Mouse (Mus musculus) heart, adult 2 months (tissue): Measurements from ENCODE around the gene Map3k10. TPM values are rescaled to one million over a fixed set of nuclear protein-coding genes. Genes with fewer than 3 reads are reported as not detected.
A peak's percentile ranks its signal among the peaks of the same experiment; 100 is the strongest.
"Not testable (repeated sequence)": the region's sequence is repeated elsewhere in the genome, so short reads cannot be mapped to it uniquely, and the experiment has no call there.

Source experiments
- DNase-seq, 2 experiments: peaks; one replicate each; pipeline ENCODE4 v3.0.0; 2021
- H3K27ac ChIP-seq: fragments of 200-600 bp; 2 replicates; pipeline ENCODE4 v1.8.1; 2022
- H3K27me3 ChIP-seq: fragments of 200-500 bp; 2 replicates; pipeline ENCODE4 v1.6.1; 2012; ENCODE audit warnings: mild to moderate bottlenecking, low read length, inconsistent platforms, mixed read lengths; ENCODE audit not compliant: control insufficient read depth, insufficient read depth
- H3K36me3 ChIP-seq: fragments of 200-500 bp; 2 replicates; pipeline ENCODE4 v1.6.1; 2012; ENCODE audit warnings: low read length, inconsistent platforms; ENCODE audit not compliant: control insufficient read depth, insufficient read depth
- H3K4me1 ChIP-seq: fragments of 200-500 bp; 2 replicates; pipeline ENCODE4 v1.6.1; 2011; ENCODE audit warnings: low read length; ENCODE audit not compliant: control insufficient read depth, insufficient read depth
- H3K4me3 ChIP-seq: fragments of 200-600 bp; 2 replicates; pipeline ENCODE4 v1.8.1; 2022
- H3K79me2 ChIP-seq: fragments of 200-500 bp; replicated peaks from 2 replicates; pipeline ENCODE4 v1.6.1; 2012; ENCODE audit warnings: mild to moderate bottlenecking, inconsistent platforms, low read length, moderate library complexity, mixed read lengths; ENCODE audit not compliant: control insufficient read depth, insufficient read depth
- H3K9ac ChIP-seq: fragments of 200-500 bp; 2 replicates; pipeline ENCODE4 v1.6.1; 2012; ENCODE audit warnings: low read depth, mild to moderate bottlenecking, control low read depth, inconsistent platforms, low read length, mixed read lengths
- CTCF ChIP-seq: fragments of 200-600 bp; IDR thresholded peaks from 2 replicates; pipeline ENCODE4 v1.8.1; 2022; ENCODE audit warnings: antibody characterized with exemption, mild to moderate bottlenecking, moderate library complexity
- EP300 ChIP-seq: fragments of 200-500 bp; IDR thresholded peaks from 2 replicates; pipeline ENCODE4 v1.6.1; 2011; ENCODE audit warnings: low read depth, low read length, control low read depth; ENCODE audit not compliant: insufficient read depth
- POLR2A ChIP-seq: fragments of 200-500 bp; IDR thresholded peaks from 2 replicates; pipeline ENCODE4 v1.6.1; 2011; ENCODE audit warnings: mild to moderate bottlenecking, low read depth, low read length, control low read depth; ENCODE audit not compliant: insufficient read depth
- WGBS: fragments of 180-500 bp; shearing (Covaris S2); methylation state at CpG from one replicate; pipeline ENCODE4 v1.1.7; 2018; 5-methylcytosine and 5-hydroxymethylcytosine counted together
- intact Hi-C: fragments of 180-260 bp; cut with DNase I; formaldehyde crosslinking; loops from one replicate; pipeline ENCODE4 v1.15.1; 2025
- polyA plus RNA-seq: library from polyadenylated mRNA; depleted of rRNA; stranded (reverse); fragments of >200 nt; gene quantifications from 2 replicates; pipeline ENCODE4 v1.2.3, GENCODE M21; 2012
- total RNA-seq, 2 experiments: library from RNA; stranded (reverse); gene quantifications; 2 replicates each; pipeline ENCODE4 v1.2.3; 2021

Gene Map3k10
- total and polyA plus RNA-seq, 3 experiments = 14.6 to 21.7 (median 20.6) TPM

DNA sequence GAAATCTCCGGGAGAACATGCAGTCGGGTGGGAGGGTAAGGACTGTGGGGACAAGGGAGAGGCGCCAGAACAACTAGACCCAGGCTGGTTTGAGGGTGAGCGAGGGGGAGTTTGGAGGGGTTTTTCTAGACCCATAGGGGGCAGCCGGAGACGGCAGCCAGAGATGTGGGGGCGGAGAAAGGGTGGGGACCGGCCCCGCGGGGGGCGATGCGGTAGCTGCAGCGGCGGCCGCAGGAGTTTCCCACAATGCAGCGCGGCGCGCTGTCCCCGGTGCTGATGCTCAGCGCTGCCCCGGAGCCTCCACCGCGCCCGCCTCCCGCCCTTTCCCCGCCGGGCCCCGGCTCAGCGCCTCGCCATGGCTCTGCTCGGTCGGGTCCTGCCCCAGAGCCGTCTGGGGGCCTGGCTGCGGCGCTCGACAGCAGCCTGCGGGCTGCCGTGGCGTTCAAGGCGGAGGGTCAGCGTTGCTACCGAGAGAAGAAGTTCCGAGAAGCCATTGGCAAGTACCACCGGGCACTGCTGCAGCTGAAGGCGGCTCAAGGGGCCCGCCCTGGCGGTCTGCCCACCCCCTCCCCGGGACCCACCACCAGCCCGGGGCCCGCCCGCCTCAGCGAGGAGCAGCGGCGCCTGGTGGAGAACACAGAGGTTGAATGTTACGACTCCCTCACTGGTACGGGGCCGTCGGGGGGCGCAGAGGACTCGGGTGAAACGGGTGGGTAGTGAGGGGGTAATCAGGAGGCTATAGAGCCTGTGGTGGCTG lies 20.5 kb downstream of the Map3k10 start, which contains the start of gene Ttc9b:
TSS of gene Ttc9b (plus strand) at position 235 of the 757 bp plus-strand sequence.
- Histone ChIP-seq H3K27me3 (no peaks in the 10 kb centered on the region; the same call in 1 of the 2 replicates), H3K79me2 (no peaks in the 10 kb centered on the region), H3K4me3 (no peak within 1 kb of the TSS), H3K9ac (no peak within 1 kb of the TSS), H3K4me1 (no peaks in the 10 kb centered on the region), H3K36me3 (no peaks in the 10 kb centered on the region), H3K27ac (no peak within 1 kb of the TSS)
- DNase-seq = peak; percentile 32 to 49
- intact Hi-C loops = loop anchor here (5.0 kb wide), 1 partner anchor 73 kb away; no protein-coding TSS in a partner anchor
- WGBS = 6% methylated on average over 61 of the region's 62 CpGs
- TF ChIP-seq CTCF = no peak
- no peak for TF ChIP-seq EP300
- no peak for TF ChIP-seq POLR2A

DNA sequence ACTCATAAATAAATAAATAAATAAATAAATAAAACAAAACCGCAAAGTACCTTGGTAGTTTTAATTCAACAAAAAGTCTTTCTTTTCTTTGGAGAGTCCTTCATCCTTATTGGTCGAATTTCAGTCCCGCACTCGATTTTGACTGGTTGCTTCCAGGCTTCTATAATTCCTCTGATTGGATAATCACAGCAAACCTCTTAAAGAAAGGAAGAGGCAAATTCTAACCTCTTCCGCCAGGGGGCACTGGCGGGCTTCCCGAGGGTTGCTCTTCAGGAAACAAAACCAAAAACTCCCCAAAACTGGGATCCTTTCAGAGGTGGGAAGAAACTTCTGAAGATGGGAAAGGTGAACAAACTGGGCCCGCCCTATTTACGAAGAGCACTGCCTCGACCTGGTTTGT lies 23.4 kb downstream of the Map3k10 start:
- peak; percentile 58 to 75 for DNase-seq
- H3K27me3 ChIP-seq = no peaks in the 10 kb centered on the region; the same call in 1 of the 2 replicates
- intact Hi-C loops = loop anchor here (1.0 to 5.0 kb wide), 2 partner anchors 34 to 76 kb away; no protein-coding TSS in a partner anchor
- WGBS = 4% methylated on average over 10 of the region's 10 CpGs
- H3K4me3 ChIP-seq = no peak overlapping the region
- no peaks in the 10 kb centered on the region for H3K79me2 ChIP-seq
- no peaks in the 10 kb centered on the region for H3K4me1 ChIP-seq
- H3K27ac ChIP-seq = no peak overlapping the region
- H3K36me3 ChIP-seq = no peaks in the 10 kb centered on the region
- peak; percentile 95 for TF ChIP-seq CTCF
- TF ChIP-seq POLR2A = no peak
- no peak overlapping the region for H3K9ac ChIP-seq

DNA sequence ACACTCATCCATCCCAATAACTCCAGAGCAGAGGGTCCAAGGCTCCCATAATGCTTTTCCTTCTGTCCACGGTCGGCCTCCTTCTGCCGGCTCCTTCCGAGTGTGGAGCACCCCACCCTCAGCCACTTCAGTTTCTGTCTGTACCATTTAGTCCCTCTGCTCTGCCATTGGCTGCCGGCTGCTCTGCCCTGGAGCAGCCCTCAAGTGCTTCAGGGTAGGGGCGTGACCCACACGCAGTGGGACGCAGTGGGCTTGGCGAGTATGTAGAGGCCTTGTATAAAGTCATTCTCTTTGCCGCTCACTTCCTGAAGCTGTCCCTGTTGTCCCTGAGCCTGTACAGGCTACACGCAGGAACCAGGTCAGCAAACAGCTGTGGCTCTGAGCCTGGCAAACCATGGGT lies 24.7 kb downstream of the Map3k10 start:
- intact Hi-C loops = loop anchor here (5.0 kb wide), 1 partner anchor 78 kb away; no protein-coding TSS in a partner anchor
- Histone ChIP-seq H3K36me3 (no peaks in the 10 kb centered on the region), H3K27me3 (no peaks in the 10 kb centered on the region; the same call in 1 of the 2 replicates), H3K4me3 (no peak overlapping the region), H3K79me2 (no peaks in the 10 kb centered on the region), H3K4me1 (no peaks in the 10 kb centered on the region), H3K9ac (no peak overlapping the region), H3K27ac (no peak overlapping the region)
- 76% methylated on average over 11 of the region's 11 CpGs for WGBS
- TF ChIP-seq POLR2A = no peak
- TF ChIP-seq EP300 = no peak
- TF ChIP-seq CTCF = no peak
- no peak for DNase-seq

DNA sequence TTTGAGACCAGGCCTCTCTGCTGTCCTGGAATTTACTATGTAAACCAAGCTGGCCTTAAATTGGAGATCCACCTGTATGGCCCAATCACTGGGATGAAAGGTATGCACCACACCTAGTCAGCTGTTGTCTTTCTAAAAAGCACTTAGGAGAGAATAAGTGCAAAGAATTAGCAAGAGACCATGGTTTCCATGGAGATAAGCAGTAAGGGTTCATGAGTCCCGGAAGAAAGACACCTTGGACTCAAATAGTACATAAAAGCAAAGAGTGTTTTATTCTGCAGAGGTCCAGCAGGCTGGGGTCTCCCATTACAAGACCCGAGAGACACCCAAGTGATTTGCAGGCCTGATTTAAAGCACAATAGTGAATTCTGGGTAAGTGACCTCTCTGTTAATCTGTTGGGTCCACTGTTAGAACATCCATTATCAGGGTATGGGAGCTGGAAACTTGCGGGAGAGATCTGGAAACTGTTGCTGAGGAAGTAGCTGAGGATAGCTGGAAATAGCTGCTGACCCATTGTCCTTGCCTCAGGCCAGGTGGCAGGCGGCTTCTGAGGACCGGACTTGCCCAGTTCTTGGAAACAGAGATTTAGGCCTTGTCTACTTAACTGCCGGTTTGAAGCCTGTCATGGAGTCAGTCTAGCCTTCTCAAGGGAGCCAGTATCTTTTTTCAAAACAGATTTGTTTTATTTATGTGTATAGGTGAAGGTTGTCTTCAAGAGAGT lies 27.0 kb downstream of the Map3k10 start:
- Histone ChIP-seq H3K27me3 (no peaks in the 10 kb centered on the region), H3K9ac (no peak overlapping the region), H3K4me1 (no peaks in the 10 kb centered on the region), H3K27ac (no peak overlapping the region), H3K4me3 (no peak overlapping the region), H3K79me2 (no peaks in the 10 kb centered on the region), H3K36me3 (no peaks in the 10 kb centered on the region)
- 65% methylated on average over 6 of the region's 6 CpGs for WGBS
- no peak for TF ChIP-seq EP300
- DNase-seq = no peak
- intact Hi-C loops = no loop called here

DNA sequence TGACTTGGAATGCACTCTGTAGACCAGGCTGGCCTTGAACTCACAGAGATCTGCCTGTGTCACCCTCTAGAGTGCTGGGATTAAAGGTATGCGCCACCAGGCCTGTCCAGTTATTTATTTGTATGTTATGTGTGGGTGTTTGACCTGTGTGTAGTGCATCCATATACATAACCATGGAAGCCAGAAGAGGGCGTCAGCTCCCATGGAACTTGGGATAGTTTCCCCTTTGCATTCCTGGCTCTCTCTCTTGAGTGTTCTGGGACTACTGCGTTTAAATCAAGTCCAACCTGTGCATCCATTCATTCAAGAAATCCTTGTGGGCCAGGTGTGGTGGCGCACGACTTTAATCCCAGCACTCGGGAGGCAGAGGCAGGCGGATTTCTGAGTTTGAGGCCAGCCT lies 27.9 kb downstream of the Map3k10 start:
- H3K27me3 ChIP-seq = no peaks in the 10 kb centered on the region
- H3K9ac ChIP-seq = no peak overlapping the region
- H3K36me3 ChIP-seq = no peaks in the 10 kb centered on the region
- H3K27ac ChIP-seq = no peak overlapping the region
- TF ChIP-seq POLR2A (no peak), CTCF (no peak), EP300 (no peak)
- 84% methylated on average over 7 of the region's 7 CpGs for WGBS
- H3K79me2 ChIP-seq = no peaks in the 10 kb centered on the region
- intact Hi-C loops = no loop called here
- no peaks in the 10 kb centered on the region for H3K4me1 ChIP-seq
- no peak overlapping the region for H3K4me3 ChIP-seq
- DNase-seq = no peak

DNA sequence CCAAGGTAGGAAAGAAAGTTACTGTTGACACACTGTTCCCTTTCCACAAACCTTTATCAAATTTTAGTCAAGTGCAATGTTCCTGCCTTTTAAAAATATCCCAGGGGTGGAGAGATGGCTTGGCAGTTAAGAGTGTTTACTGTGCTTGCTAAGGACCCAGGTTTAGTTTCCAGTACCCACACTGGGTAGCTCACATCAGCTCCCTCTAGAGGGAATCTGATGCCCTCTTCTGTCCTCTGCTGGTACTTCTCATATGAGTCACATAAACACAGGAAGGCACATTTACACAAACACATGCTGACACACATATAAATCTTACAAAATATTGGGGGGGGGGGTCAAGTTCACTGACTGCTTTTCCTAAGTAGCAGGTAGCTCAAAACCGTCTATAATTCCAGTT lies 29.9 kb downstream of the Map3k10 start:
- no peak for DNase-seq
- no peak overlapping the region for H3K27ac ChIP-seq
- no peaks in the 10 kb centered on the region for H3K36me3 ChIP-seq
- TF ChIP-seq CTCF (0 out of 2 replicates have a peak, but pooled peaks have one; percentile 9), POLR2A (no peak), EP300 (no peak)
- no peak overlapping the region for H3K9ac ChIP-seq
- H3K79me2 ChIP-seq = no peaks in the 10 kb centered on the region
- no peaks in the 10 kb centered on the region for H3K27me3 ChIP-seq
- H3K4me1 ChIP-seq = no peaks in the 10 kb centered on the region
- intact Hi-C loops = loop anchor here (5.0 kb wide), 1 partner anchor 37 kb away; no protein-coding TSS in a partner anchor
- WGBS = 34% methylated on average over 1 of the region's 1 CpGs
- no peak overlapping the region for H3K4me3 ChIP-seq

DNA sequence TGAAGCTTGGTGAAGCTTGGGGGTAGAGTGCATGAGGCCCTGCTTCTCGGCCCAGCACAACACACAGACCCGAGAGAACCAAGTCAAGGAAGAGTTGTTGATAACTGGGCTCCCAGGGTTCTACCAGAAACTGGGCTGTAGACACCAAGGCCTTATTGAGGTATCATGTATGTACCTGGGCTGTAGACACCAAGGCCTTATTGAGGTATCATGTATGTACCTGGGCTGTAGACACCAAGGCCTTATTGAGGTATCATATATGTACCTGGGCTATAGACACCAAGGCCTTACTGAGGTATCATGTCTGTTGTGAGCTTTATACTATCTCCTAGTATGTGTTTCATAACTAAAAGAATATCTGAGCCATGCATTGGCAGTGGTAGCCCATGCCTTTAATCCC lies 39.3 kb downstream of the Map3k10 start:
- H3K4me3 ChIP-seq, H3K36me3 ChIP-seq, H3K4me1 ChIP-seq, H3K27me3 ChIP-seq, H3K9ac ChIP-seq, intact Hi-C loops, DNase-seq, H3K27ac ChIP-seq, H3K79me2 ChIP-seq: not testable (repeated sequence)
- WGBS = 95% methylated on average over 2 of the region's 2 CpGs
